Mouse (Mus musculus) lung, adult 2 months (tissue): ENCODE results near the gene Card19. TPM values are rescaled to one million over a fixed set of nuclear protein-coding genes. Genes with fewer than 3 reads are reported as not detected.

ENCODE experiments used
- DNase-seq: peaks from one replicate; pipeline ENCODE4 v3.0.0; 2022
- H3K4me1 ChIP-seq: fragments of 200-500 bp; 2 replicates; pipeline ENCODE4 v1.6.1; 2011; ENCODE audit warnings: low read length; ENCODE audit not compliant: control insufficient read depth, insufficient read depth
- H3K4me3 ChIP-seq: fragments of 200-500 bp; replicated peaks from 2 replicates; pipeline ENCODE3; 2011; ENCODE audit warnings: low read depth, mild to moderate bottlenecking, control low read depth, low read length; ENCODE audit errors: extremely low read depth
- CTCF ChIP-seq: fragments of 200-500 bp; IDR thresholded peaks from 2 replicates; pipeline ENCODE4 v1.5.1; 2011; ENCODE audit warnings: mild to moderate bottlenecking, low read length, control low read depth; ENCODE audit not compliant: insufficient read depth
- POLR2A ChIP-seq: fragments of 200-500 bp; IDR thresholded peaks from 2 replicates; pipeline ENCODE4 v1.6.1; 2011; ENCODE audit warnings: low read depth, mild to moderate bottlenecking, control low read depth, low read length, borderline replicate concordance; ENCODE audit errors: extremely low read depth
- WGBS: fragments of 180-500 bp; shearing (Covaris S2); methylation state at CpG from one replicate; pipeline ENCODE4 v1.1.7; 2018; 5-methylcytosine and 5-hydroxymethylcytosine counted together
- polyA plus RNA-seq: library from polyadenylated mRNA; depleted of rRNA; stranded (reverse); fragments of >200 nt; gene quantifications from 2 replicates; pipeline ENCODE4 v1.2.3, GENCODE M21; 2012

Card19 gene
- polyA plus RNA-seq, 1 experiment: 142 TPM

- TF ChIP-seq CTCF (no peak), POLR2A (no peak)
- no peaks in the 10 kb centered on the region for H3K4me1 ChIP-seq
- peak; percentile 31 for DNase-seq
- 46% methylated on average over 19 of the region's 19 CpGs for WGBS
- no peak overlapping the region for H3K4me3 ChIP-seq
These were observed 36.8 kb downstream of the Card19 start for GRCm38 (mm10) chr13:49178839-49179585.

- no peaks in the 10 kb centered on the region for H3K4me1 ChIP-seq
- no peak overlapping the region for H3K4me3 ChIP-seq
- TF ChIP-seq POLR2A (no peak), CTCF (no peak)
- 83% methylated on average over 10 of the region's 10 CpGs for WGBS
- no peak for DNase-seq
These were observed 40.3 kb downstream of the Card19 start for GRCm38 (mm10) chr13:49175509-49175908.

DNA sequence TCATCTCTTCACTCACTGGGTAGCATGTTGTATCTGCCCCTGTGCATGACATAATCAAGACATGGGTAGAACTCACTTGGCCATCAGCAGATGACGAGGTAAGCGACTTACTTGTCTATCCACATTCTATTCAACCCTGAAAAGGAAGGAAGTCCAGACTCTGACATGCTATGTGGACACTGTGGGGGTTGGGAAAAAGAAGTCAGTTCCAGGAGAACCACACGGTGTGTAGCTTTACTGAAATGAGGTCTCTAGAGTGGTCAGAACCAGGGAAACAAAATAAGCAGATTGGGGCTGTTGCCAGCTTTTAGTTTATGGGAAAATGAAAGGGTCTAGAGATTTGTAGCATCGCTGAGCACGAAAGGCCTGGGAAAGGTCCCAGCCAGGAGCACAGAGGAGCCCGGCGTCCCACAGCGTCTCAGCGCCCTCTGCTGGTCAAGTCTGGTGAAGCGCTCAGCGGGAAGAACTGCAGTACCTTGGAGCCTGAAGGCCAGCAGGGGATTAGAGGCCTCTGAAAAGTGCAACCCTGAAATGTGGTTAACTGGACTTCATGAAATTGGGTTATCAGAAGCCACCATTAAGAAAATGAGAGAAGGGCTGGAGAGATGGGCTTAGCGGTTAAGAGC lies 42.8 kb downstream of the Card19 start:
- WGBS: 6% methylated on average over 12 of the region's 12 CpGs
- TF ChIP-seq CTCF (peak; percentile 90), POLR2A (no peak)
- Histone ChIP-seq H3K4me3 (no peak overlapping the region), H3K4me1 (no peaks in the 10 kb centered on the region)
- DNase-seq: peak; percentile 87

DNA sequence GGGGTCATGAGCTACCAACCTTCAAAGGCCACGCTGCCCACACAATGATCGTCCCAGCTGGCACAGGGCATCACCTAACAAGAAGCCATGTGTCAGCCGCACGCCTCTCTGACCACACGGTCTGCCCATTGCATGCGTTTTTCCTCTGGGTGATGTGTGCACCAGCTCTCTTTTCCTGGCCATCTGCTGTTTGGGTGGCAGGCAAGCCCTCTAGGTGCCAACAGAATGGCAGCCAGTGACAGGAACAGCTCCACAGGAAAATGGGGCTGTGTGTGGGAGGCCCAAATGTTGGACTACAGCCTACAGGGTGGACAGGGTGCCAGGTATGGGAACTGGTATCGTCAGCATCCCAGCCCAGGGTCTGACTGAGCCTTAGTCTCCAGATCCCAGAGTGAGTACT lies 43.5 kb downstream of the Card19 start:
- TF ChIP-seq CTCF: no peak
- no peak for TF ChIP-seq POLR2A
- no peaks in the 10 kb centered on the region for H3K4me1 ChIP-seq
- 95% methylated on average over 7 of the region's 7 CpGs for WGBS
- no peak overlapping the region for H3K4me3 ChIP-seq
- DNase-seq: no peak

DNA sequence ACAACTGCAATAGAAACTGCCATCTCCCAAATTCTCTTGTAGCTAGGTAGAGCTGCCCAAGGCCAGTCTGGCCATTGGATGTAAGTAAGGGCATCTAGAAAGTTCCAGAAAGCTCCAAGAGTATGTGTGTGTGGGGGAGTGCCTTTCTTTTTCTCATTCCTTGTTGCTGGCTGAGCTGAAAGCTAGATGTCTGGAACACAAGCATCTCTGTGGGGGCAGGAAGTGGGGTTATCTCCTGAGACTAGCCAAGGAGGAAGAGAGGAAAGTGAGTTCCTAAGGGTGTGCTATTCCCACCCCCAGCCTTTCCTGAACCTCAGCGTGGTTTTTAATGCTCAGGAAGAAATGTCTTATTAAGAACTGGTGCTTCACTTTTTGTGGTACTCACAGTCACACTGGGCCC lies 44.1 kb downstream of the Card19 start:
- no peak for DNase-seq
- TF ChIP-seq POLR2A (no peak), CTCF (no peak)
- WGBS: 48% methylated on average over 1 of the region's 1 CpGs
- Histone ChIP-seq H3K4me1 (no peaks in the 10 kb centered on the region), H3K4me3 (no peak overlapping the region)

DNA sequence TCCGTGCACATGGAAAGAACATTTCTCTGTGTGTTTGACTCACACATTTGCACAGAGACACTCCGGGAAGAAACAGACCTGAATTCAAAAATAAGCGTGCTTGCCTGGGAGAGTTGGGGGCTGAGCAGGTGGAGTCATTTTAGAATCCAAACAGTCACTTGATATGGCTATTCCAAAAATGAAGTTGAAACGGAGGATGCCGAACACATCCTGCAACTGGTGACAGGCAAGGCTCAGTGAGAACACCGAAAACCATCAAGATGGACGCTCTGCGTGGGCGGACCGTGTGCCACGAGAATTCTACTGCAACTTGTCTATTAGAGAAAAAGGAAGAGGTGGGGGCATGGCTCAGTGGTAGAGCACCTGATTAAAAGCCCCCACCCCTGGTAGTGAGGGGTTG lies 45.2 kb downstream of the Card19 start:
- TF ChIP-seq CTCF: no peak
- TF ChIP-seq POLR2A: no peak
- no peak overlapping the region for H3K4me3 ChIP-seq
- H3K4me1 ChIP-seq: no peaks in the 10 kb centered on the region
- no peak for DNase-seq
- whole genome bisulfite sequencing: 94% methylated on average over 11 of the region's 11 CpGs

DNA sequence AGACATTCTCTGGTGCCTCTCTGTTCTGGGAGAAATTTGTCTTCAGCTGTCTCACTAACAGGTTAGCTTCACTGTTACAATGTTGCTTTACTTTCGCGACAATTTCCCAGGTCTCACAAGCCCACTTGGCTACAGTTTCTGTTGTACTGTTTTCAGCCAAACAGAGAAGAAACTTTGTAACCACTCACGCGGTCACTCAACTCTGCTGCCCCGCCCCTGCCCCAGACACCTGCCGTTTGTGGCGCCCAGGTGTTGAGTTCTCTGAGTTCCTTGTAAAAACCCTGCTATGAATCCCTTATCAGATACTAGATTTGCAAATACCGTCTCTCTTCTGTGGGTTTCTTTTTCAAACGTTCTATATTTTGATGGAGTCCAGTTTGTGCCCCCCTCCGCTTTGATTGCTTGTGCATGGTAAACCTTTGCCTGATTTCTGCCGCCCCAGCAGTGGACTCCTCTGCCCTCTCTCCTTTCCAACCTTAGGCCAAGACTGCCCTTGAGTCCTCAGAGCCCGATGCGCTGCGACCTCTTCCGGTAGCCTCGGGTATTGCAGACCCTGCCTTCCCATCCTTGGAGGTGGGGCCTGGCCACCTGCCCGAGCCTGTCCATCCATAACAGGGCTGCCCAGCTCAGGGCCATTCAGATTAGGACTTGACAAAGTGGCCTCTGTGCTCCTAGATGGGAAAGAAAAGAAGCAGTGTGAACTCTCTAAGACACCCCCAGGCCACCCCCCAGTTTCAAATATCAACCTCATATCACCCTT lies 46.2 kb downstream of the Card19 start:
- WGBS: 21% methylated on average over 17 of the region's 17 CpGs
- TF ChIP-seq POLR2A (no peak), CTCF (peak; percentile 79)
- DNase-seq: peak; percentile 90
- Histone ChIP-seq H3K4me3 (no peak overlapping the region), H3K4me1 (no peaks in the 10 kb centered on the region)

- Histone ChIP-seq H3K4me3 (no peak overlapping the region), H3K4me1 (no peaks in the 10 kb centered on the region)
- no peak for TF ChIP-seq POLR2A
- TF ChIP-seq CTCF: no peak
- 47% methylated on average over 9 of the region's 9 CpGs for WGBS
- no peak for DNase-seq
These were observed 48.8 kb downstream of the Card19 start for GRCm38 (mm10) chr13:49167081-49167480.

DNA sequence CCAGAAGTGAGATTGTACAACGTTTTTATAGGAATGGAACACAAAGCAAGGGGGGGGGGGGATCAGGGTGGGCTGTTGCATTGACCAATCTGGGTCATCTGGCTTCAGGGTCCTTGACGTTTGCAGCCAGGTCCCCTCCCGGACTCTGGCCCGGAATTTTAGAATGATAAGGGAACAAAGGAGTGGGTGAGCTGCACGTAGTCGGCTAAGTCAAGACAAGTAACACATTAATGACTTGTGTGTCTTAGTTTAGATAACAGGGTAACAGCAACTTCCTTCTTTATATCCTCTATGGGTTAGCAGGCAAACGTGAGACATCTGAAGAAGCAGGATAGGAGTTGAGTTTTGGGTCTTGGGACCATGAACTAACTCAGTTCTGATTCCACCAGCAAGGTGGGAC lies 52.2 kb downstream of the Card19 start:
- DNase-seq: no peak
- no peaks in the 10 kb centered on the region for H3K4me1 ChIP-seq
- WGBS: 49% methylated on average over 7 of the region's 7 CpGs
- TF ChIP-seq POLR2A (no peak), CTCF (no peak)
- H3K4me3 ChIP-seq: no peak overlapping the region
